Mouse (Mus musculus) stomach, postnatal 0 days (tissue): ENCODE data around the gene Pcca. TPM values are rescaled to one million over a fixed set of nuclear protein-coding genes. Genes with fewer than 3 reads are reported as not detected.

Experiments used
- ATAC-seq: fragments of 200-750 bp; cut with Nextera tagmentation; 2 replicates; pipeline ENCODE4 v1.8.0; 2017; ENCODE audit not compliant: low FRiP score, low TSS enrichment
- DNase-seq: peaks from one replicate; pipeline ENCODE4 v3.0.0-alpha.2; 2016; ENCODE audit warnings: low spot score
- H3K27ac ChIP-seq: fragments of 300-500 bp; sonication (generic); replicated peaks from 2 replicates; pipeline ENCODE4 v1.5.1; 2014; ENCODE audit warnings: mild to moderate bottlenecking, control low read depth
- H3K27me3 ChIP-seq: fragments of 300-500 bp; sonication (generic); 2 replicates; pipeline ENCODE4 v1.6.1; 2014; ENCODE audit warnings: low read length; ENCODE audit not compliant: control insufficient read depth, insufficient read depth
- H3K36me3 ChIP-seq: fragments of 300-500 bp; sonication (generic); 2 replicates; pipeline ENCODE4 v1.6.1; 2014; ENCODE audit warnings: low read length, mixed read lengths; ENCODE audit not compliant: control insufficient read depth, insufficient read depth
- H3K4me1 ChIP-seq: fragments of 300-500 bp; sonication (generic); replicated peaks from 2 replicates; pipeline ENCODE4 v1.6.1; 2014; ENCODE audit warnings: antibody characterized with exemption; ENCODE audit not compliant: control insufficient read depth, insufficient read depth
- H3K4me2 ChIP-seq: fragments of 300-500 bp; sonication (generic); replicated peaks from 2 replicates; pipeline ENCODE4 v1.6.1; 2014; ENCODE audit warnings: low read depth, mild to moderate bottlenecking, control low read depth, moderate library complexity
- H3K4me3 ChIP-seq: fragments of 300-500 bp; sonication (generic); 2 replicates; pipeline ENCODE4 v1.5.1; 2014; ENCODE audit warnings: low read depth, low read length, control low read depth
- H3K9ac ChIP-seq: fragments of 300-500 bp; sonication (generic); 2 replicates; pipeline ENCODE4 v1.6.1; 2014; ENCODE audit warnings: mild to moderate bottlenecking, low read length, control low read depth, mixed read lengths
- H3K9me3 ChIP-seq: fragments of 300-500 bp; sonication (generic); 2 replicates; pipeline ENCODE4 v1.6.1; 2016; ENCODE audit warnings: low read length; ENCODE audit not compliant: control insufficient read depth
- CTCF ChIP-seq: IDR thresholded peaks from 2 replicates; pipeline ENCODE4 v1.5.1; 2016; ENCODE audit warnings: antibody characterized with exemption, low read depth, mild to moderate bottlenecking, moderate library complexity
- EP300 ChIP-seq: optimal IDR thresholded peaks from 2 replicates; pipeline ENCODE3; 2016; ENCODE audit warnings: antibody characterized with exemption
- WGBS: fragments of 180-500 bp; shearing (Covaris S2); extraction: QIAGEN DNeasy Blood & Tissue Kit; methylation state at CpG from one replicate; pipeline ENCODE4 v1.1.7; 2014; 5-methylcytosine and 5-hydroxymethylcytosine counted together
- polyA plus RNA-seq: library from polyadenylated mRNA; unstranded; fragments of >200 nt; fragmentation: Nextera tagmentation; extraction: Ambion mirVana; gene quantifications from 2 replicates; pipeline ENCODE4 v1.2.1, GENCODE M21; 2015

The Pcca gene
- polyA plus RNA-seq, 1 experiment from 2014 or later, result 8.2 TPM

DNA sequence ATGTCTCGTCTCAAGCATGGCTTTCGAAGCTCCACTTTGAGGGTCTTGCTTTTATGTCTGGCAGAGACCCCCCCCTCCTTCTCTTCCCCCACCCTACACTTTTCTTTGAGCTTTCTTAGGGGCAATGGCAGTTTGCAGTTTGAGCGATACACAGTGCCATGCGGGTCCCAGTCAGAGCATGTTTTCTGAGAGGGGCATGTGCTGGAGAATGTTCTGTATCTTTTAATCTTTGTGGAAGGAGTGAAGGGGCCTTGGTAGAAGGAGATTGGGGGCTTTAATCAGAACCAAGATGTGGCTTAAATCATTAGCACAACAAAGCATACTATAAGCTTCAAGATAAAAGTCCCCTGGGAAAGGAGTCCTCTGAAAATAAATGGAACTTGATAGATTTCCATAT lies 349.3 kb downstream of the Pcca start:
- ATAC-seq (no peak), DNase-seq (no peak)
- WGBS, result 84% methylated on average over 4 of the region's 4 CpGs
- no peak overlapping the region for H3K27ac ChIP-seq
- no peak overlapping the region for H3K4me3 ChIP-seq
- no peaks in the 10 kb centered on the region for H3K9me3 ChIP-seq
- H3K9ac ChIP-seq, result no peak overlapping the region
- no peaks in the 10 kb centered on the region for H3K27me3 ChIP-seq
- H3K4me1 ChIP-seq, result no peaks in the 10 kb centered on the region
- TF ChIP-seq EP300, result no peak
- no peaks in the 10 kb centered on the region for H3K36me3 ChIP-seq
- H3K4me2 ChIP-seq, result no peak overlapping the region

DNA sequence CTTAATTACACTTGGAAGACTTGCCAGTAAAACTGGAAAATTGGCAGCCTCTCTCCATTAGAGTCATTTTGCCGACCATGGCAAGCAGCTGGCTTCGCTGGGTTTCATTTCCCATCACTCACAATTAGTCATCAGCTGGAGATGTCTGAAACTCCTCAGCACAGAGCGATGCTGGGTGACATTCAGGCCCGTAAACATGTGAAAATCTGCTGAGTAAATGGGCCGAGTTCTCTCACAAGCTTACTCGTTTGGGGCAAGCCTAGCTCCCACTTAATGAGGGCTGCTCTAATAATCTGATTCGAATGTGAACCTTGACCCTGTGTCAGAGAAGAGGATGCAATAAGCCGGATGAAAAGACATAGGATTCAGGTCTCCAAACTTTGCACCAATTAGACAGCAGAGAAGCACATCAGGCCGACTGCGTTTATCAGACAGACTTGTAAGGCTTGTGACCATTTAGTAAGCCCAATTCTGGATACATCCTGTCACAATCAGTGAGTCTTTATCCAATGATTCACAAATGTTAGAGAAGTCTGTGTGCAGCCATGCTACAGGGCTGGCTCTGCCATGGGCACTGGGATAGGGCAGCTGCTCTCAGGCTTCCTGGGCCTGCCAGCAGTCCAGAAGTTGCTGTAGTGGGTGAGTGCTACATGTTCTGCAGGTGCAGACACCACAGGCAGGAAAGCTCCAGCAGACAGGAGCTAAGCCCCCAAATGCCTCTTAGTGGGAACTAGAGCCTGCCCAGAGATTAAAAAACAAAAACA lies 349.9 kb downstream of the Pcca start:
- no peak overlapping the region for H3K27ac ChIP-seq
- TF ChIP-seq CTCF (no peak), EP300 (no peak)
- H3K36me3 ChIP-seq, result no peaks in the 10 kb centered on the region
- no peaks in the 10 kb centered on the region for H3K4me1 ChIP-seq
- no peak overlapping the region for H3K4me2 ChIP-seq
- H3K4me3 ChIP-seq, result no peak overlapping the region
- H3K9me3 ChIP-seq, result no peaks in the 10 kb centered on the region
- no peaks in the 10 kb centered on the region for H3K27me3 ChIP-seq
- no peak overlapping the region for H3K9ac ChIP-seq
- DNase-seq (no peak), ATAC-seq (no peak)
- WGBS, result 49% methylated on average over 10 of the region's 10 CpGs

DNA sequence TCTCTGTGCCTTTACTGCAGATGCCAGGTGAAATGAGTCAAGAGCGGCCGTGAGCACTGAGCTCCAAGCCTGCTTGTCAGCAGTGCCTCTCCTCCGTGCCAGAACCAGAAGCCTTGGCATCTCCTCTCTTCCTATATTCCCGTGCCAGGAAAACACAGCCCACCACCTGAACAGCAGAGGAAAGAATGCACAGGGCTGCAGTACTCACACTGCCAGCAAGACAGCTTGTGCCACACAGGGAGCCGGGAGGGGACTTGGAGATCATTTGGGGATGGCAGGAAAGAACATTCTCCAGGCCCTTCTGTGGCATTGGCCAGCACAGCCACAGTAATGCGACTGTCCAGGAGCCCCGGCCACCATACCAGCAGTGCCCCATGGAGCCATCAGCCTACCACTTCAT lies 351.8 kb downstream of the Pcca start:
- Histone ChIP-seq H3K36me3 (no peaks in the 10 kb centered on the region), H3K9me3 (no peaks in the 10 kb centered on the region), H3K4me3 (no peak overlapping the region), H3K27me3 (no peaks in the 10 kb centered on the region), H3K4me1 (no peaks in the 10 kb centered on the region), H3K4me2 (no peak overlapping the region), H3K9ac (no peak overlapping the region), H3K27ac (no peak overlapping the region)
- DNase-seq (no peak), ATAC-seq (no peak)
- no peak for TF ChIP-seq CTCF
- TF ChIP-seq EP300, result no peak
- WGBS, result 85% methylated on average over 7 of the region's 7 CpGs

DNA sequence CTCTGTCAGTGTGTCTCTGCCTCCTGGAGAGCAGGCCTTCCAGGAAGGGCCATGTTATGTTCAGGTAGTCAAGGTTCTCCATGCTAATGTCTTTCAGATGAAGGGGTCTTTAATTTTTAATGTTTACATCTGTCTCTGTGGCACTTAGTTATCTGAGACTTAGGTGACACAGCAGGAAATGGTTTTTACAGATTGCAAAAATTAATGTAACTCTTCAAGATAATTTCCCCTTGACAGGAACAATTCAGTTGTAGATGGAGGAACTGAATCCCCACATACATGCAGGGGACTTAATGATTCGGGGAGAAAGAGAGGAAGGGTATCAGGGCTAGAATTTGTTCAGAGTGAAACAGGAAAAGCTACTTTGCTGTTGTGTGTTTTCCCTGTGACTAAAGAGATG lies 353.2 kb downstream of the Pcca start:
- Histone ChIP-seq H3K9me3 (no peaks in the 10 kb centered on the region), H3K4me3 (no peak overlapping the region), H3K9ac (no peak overlapping the region), H3K27ac (no peak overlapping the region), H3K4me1 (no peaks in the 10 kb centered on the region), H3K27me3 (no peaks in the 10 kb centered on the region), H3K36me3 (0 out of 2 replicates have a peak, but pooled peaks cover 5% of the 10 kb centered on the region), H3K4me2 (no peak overlapping the region)
- DNase-seq, result no peak
- TF ChIP-seq CTCF (no peak), EP300 (no peak)
- no peak for ATAC-seq
- WGBS, result 96% methylated on average over 1 of the region's 1 CpGs

DNA sequence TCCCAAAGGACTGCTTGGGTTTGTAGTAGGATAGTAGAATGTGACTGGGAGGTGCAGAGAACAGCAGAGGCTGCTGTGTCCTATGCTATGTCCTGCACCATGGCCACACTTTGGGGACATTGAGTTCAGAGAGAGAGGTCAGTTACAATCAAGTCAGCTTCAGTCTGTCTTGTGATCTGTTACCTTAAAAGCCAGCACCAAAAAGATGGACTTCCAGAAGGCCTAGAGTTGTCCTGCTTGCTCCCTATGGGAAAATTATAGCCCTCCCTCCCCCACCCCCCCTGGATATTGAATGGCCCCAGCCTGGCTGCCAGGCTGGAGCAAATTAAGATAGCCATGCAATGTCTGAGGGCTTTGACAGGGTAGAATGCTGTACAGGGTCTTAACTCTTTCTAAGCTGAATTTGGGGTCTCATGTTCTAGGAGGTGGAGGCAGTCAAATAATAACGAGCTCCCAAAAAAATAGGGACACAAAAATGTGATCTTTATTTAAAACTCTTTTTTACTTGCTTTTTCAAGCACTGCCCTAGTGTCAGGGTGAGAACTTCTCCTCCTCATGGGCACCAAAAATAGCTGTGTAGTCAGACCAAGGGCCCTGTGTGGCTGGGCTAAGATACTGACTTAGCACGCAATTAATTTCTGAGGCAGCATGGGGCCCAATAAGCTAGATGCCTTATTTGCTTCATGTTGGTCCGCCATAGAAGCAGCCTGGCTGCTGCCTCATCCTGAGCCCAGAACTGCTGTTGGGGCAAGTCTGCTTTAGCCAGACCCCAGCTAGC lies 353.8 kb downstream of the Pcca start:
- 85% methylated on average over 3 of the region's 3 CpGs for WGBS
- Histone ChIP-seq H3K4me2 (no peak overlapping the region), H3K4me1 (no peaks in the 10 kb centered on the region), H3K27ac (no peak overlapping the region), H3K27me3 (no peaks in the 10 kb centered on the region), H3K4me3 (no peak overlapping the region), H3K9ac (no peak overlapping the region), H3K36me3 (0 out of 2 replicates have a peak, but pooled peaks cover 5% of the 10 kb centered on the region), H3K9me3 (no peaks in the 10 kb centered on the region)
- no peak for DNase-seq
- TF ChIP-seq EP300, result no peak
- no peak for TF ChIP-seq CTCF
- no peak for ATAC-seq

DNA sequence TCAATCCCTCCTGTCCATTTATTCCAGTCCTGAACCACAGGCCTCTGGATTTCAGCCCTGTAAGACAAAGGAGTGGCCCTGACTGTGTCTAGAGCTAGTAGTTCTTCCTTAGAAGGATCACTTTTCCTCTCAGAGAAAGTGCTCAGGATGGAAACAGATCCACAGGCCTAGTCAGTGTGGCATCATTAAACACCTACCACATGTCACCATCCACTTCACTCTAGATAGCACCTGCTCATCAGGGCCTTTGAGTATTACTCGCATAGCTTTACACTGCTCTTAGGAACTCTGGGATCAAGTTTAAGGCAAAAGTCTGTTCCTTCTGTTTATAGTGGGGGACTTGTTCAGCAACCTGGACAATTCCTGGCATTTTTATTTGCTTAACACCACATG lies 354.4 kb downstream of the Pcca start:
- Histone ChIP-seq H3K36me3 (0 out of 2 replicates have a peak, but pooled peaks cover 5% of the 10 kb centered on the region), H3K4me1 (no peaks in the 10 kb centered on the region), H3K4me2 (no peak overlapping the region), H3K27ac (no peak overlapping the region), H3K4me3 (no peak overlapping the region), H3K9me3 (no peaks in the 10 kb centered on the region), H3K27me3 (no peaks in the 10 kb centered on the region), H3K9ac (no peak overlapping the region)
- DNase-seq (peak; percentile 8), ATAC-seq (no peak)
- 93% methylated on average over 1 of the region's 1 CpGs for WGBS
- TF ChIP-seq EP300 (no peak), CTCF (no peak)
